Mouse (Mus musculus): Measurements from ENCODE around the gene Dtx2. TPM values are rescaled to one million over a fixed set of nuclear protein-coding genes. Genes with fewer than 3 reads are reported as not detected.

Dtx2 gene
- 6.9 and 10.6 TPM in 2 replicates for polyA plus RNA-seq (2015; fragmentation: Nextera tagmentation; extraction: Ambion mirVana)

GRCm38 (mm10) chr5:135994725-135995687 is at the start of gene Dtx2:
TSS of gene Dtx2 (plus strand) at chr5:135994800.

GRCm38 (mm10) chr5:135974365-135974764 is 20.2 kb upstream of the Dtx2 start, which contains the start of gene Ssc4d:
TSS of gene Ssc4d (minus strand) at chr5:135974531.

DNA sequence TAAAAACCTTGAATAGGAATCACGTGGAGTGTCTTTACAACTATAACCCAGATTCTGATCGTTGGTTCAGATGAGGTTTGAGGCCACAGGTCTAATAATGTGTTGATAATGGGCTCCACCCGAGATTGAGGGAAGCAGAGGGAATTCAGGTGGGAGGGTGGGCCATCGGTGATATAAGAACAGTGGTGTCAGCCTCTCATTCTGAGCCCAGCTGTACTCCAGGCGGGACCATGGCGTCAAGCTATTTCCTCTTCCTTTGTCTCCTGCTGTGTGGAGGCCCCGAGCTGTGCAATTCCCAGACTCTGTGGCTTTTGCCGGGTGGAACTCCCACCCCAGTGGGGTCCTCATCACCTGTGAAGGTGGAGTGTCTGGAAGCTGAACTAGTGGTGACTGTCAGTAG is 14.7 kb upstream of the Dtx2 start, which contains the start of gene Zp3:
Zp3 (plus strand) TSS at position 196 of the 400 bp plus-strand sequence.

GRCm38 (mm10) chr5:136038258-136039214 is 43.9 kb downstream of the Dtx2 start, which contains the start of gene Upk3b:
TSS of gene Upk3b (plus strand) at chr5:136038496.

DNA sequence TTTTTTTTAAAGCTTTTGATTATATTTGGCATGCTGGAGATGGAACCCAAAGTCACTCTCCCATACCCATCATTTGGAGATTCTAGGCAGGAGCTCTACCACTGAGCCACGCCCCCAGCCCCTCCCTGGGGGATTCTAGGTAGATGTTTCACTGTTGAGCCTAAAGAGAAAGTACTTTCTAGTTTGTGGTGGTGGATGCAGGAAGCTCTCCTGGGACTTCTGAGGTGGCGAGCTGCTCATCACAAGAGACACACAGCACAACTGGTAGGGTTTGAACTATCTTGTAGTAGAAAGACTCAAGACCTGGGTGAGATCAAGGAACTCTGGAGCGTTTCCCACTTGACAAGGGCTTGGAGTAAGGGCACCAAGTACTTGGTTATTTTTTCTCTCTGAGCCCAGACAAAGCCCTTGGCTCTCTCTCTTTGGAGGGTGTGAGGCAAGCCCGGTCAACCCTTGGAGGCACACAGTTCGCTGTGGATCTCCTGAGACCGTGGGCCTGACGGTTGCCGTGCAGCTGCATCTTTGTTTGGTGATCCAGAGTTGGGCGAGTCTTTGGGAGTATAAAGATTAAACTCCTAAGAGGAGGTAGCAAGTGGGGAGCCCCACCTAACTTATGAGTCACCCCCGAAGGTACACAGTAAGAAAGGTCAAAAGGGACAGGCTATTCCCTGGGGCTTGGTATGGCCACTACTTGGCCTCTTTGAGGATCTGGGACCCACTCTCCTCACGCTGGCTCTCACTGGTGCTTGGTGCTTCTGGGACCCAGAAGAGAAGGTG is 59.9 kb downstream of the Dtx2 start, which contains the start of gene Upk3bl:
Upk3bl (plus strand) TSS at position 192 of the 777 bp plus-strand sequence.

Other genes starting within 250 kb of the Dtx2 start
- 0.50 and 0.54 TPM in 2 replicates for gene Styxl1, start 216.4 kb upstream of the Dtx2 start, polyA plus RNA-seq (2015; fragmentation: Nextera tagmentation; extraction: Ambion mirVana)
- 308 and 325 TPM in 2 replicates for gene Mdh2, start 216.3 kb upstream of the Dtx2 start, polyA plus RNA-seq (2015; fragmentation: Nextera tagmentation; extraction: Ambion mirVana)
- 0.08 TPM in 2 replicates for gene Srrm3, start 187.9 kb upstream of the Dtx2 start, polyA plus RNA-seq (2015; fragmentation: Nextera tagmentation; extraction: Ambion mirVana)
- gene Hspb1, start 106.9 kb upstream of the Dtx2 start, polyA plus RNA-seq (2015; fragmentation: Nextera tagmentation; extraction: Ambion mirVana), result 64.5 and 67.6 TPM in 2 replicates
- 55.4 and 62.3 TPM in 2 replicates for gene Ywhag, start 60.2 kb upstream of the Dtx2 start, polyA plus RNA-seq (2015; fragmentation: Nextera tagmentation; extraction: Ambion mirVana)
- gene Ssc4d, start 20.3 kb upstream of the Dtx2 start, polyA plus RNA-seq (2015; fragmentation: Nextera tagmentation; extraction: Ambion mirVana), result 2.8 and 3.6 TPM in 2 replicates
- not detected in 2 replicates for gene Zp3, start 14.7 kb upstream of the Dtx2 start, polyA plus RNA-seq (2015; fragmentation: Nextera tagmentation; extraction: Ambion mirVana)
- gene Upk3b, start 43.7 kb downstream of the Dtx2 start, polyA plus RNA-seq (2015; fragmentation: Nextera tagmentation; extraction: Ambion mirVana), result 28.8 and 32.7 TPM in 2 replicates
- not detected in 2 replicates for gene Upk3bl, start 59.7 kb downstream of the Dtx2 start, polyA plus RNA-seq (2015; fragmentation: Nextera tagmentation; extraction: Ambion mirVana)
- gene Rasa4, start 89.1 kb downstream of the Dtx2 start, polyA plus RNA-seq (2015; fragmentation: Nextera tagmentation; extraction: Ambion mirVana), result 5.1 and 5.8 TPM in 2 replicates
- 188 and 203 TPM in 2 replicates for gene Polr2j, start 121.8 kb downstream of the Dtx2 start, polyA plus RNA-seq (2015; fragmentation: Nextera tagmentation; extraction: Ambion mirVana)
- 46.2 and 50.8 TPM in 2 replicates for gene Lrwd1, start 141.3 kb downstream of the Dtx2 start, polyA plus RNA-seq (2015; fragmentation: Nextera tagmentation; extraction: Ambion mirVana)
- 17.4 and 18.6 TPM in 2 replicates for gene Alkbh4, start 141.3 kb downstream of the Dtx2 start, polyA plus RNA-seq (2015; fragmentation: Nextera tagmentation; extraction: Ambion mirVana)
- 9.1 and 12.4 TPM in 2 replicates for gene Orai2, start 175.9 kb downstream of the Dtx2 start, polyA plus RNA-seq (2015; fragmentation: Nextera tagmentation; extraction: Ambion mirVana)
- 29.3 and 32.6 TPM in 2 replicates for gene Prkrip1, start 204.2 kb downstream of the Dtx2 start, polyA plus RNA-seq (2015; fragmentation: Nextera tagmentation; extraction: Ambion mirVana)